Mouse (Mus musculus) gastrocnemius, adult 18-20 months (tissue): ENCODE measurements around the gene Mybbp1a. TPM values are rescaled to one million over a fixed set of nuclear protein-coding genes. Genes with fewer than 3 reads are reported as not detected.

Source experiments
- DNase-seq: peaks from one replicate; pipeline ENCODE4 v3.0.0; 2021; ENCODE audit warnings: low spot score
- long read RNA-seq, 2 experiments: library from polyadenylated mRNA; stranded (forward); transcript quantifications; one replicate each; pipeline ENCODE4 v2.0.0; 2021
- total RNA-seq, 2 experiments: library from RNA; stranded (reverse); gene quantifications; 2 replicates each; pipeline ENCODE4 v1.2.3; 2021

Gene Mybbp1a
- 10 to 100 TPM; 54.7 to 63.3 TPM for total RNA-seq
- long read RNA-seq, experiment 1, full-length matches to known transcripts = 82 of 106 reads
- long read RNA-seq, experiment 1, partial matches to known transcripts = 19 of 106 reads
- long read RNA-seq, experiment 1, other reads (novel, unspliced or antisense) = 5 of 106 reads
- long read RNA-seq, experiment 2, full-length matches to known transcripts = 70 of 95 reads
- long read RNA-seq, experiment 2, partial matches to known transcripts = 19 of 95 reads
- long read RNA-seq, experiment 2, other reads (novel, unspliced or antisense) = 6 of 95 reads

DNA sequence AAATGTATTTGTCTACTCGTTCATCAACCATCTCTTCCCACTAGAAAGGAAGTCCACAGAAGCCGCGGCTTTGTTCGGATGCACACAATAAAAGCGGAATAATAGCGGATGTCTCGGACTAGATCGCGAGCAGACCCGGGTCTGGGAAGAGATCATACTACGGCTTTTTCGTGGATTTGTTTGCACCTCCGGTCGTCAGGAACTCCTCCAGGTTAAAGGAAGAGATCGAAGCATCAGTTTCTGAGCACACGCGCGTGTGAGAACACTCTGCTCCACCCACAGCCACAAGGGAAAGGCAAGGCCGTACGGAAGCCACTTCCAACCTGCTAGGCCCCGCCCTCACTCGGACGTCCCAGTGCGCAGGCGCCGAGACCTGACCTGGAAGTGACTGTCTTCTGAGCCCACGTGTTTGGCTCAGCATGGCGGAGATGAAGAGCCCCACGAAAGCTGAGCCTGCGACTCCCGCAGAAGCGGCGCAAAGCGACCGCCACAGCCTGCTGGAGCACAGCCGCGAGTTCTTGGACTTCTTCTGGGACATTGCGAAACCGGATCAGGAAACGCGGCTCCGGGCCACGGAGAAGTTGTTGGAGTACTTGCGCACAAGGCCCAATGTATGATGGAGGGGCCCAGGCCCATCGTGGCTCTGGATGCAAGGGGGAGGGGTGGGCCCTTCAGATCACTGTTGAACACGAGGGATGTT is at the start of gene Mybbp1a:
TSS of gene Mybbp1a (plus strand) at position 391 of the 700 bp plus-strand sequence.
- DNase-seq = peak; percentile 99

DNA sequence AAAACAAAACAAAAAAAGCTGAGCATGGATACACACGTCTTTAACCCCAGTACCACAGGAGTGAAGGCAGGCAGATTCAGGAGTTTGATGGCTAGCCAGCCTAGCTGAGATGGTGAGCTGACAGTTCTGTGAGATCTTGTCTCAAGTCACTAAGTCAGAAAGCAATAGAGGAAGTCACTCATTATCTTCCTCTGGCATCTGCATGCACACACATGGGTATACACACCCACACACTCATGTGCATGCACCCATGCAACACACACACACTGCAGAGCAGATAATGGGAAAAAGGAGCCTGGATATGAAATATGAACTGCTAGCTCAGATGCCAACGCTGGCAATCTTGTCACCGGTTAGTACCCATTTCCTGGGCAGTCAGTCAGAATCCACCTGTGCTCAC is 47.9 kb upstream of the Mybbp1a start:
- no peak for DNase-seq

DNA sequence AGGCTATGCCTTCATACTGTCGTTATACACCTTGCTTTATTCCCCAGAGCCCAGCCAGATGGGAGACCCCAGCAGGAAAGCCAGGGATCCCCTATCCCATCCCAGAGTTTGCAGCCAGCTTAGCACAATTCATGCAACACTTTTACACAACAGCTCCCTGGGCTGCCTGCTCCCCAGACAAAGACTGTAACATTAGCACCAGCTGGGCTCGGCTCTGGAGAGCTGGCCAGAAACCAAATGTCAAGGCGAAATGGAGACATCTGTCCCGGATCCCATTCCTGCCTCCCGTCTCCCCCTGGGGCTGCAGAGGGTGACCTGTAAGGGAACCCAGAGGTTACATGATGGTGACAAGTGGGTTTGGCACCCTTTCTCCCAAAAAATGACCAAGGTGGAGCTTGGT is 47.5 kb upstream of the Mybbp1a start:
- peak; percentile 86 for DNase-seq

DNA sequence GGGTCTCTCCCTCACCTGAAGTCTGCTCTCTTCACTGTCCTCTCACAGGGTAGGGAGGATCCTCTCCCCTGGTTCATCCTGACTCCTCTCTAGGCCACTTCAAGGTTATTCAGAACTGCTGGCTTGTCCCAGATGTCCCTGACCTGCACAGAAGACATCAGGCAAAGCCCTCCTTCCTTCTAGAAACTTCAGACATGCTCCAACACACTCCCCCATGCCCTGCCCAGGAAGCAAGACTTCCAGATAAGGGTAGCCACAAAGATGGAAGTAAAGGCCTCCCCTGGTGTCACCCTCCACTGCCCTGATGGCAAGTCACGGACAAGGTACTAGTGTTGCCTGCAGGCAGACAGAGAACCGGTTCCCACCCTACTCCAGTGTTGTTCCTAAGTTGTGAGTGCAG is 46.5 kb upstream of the Mybbp1a start:
- DNase-seq = no peak

DNA sequence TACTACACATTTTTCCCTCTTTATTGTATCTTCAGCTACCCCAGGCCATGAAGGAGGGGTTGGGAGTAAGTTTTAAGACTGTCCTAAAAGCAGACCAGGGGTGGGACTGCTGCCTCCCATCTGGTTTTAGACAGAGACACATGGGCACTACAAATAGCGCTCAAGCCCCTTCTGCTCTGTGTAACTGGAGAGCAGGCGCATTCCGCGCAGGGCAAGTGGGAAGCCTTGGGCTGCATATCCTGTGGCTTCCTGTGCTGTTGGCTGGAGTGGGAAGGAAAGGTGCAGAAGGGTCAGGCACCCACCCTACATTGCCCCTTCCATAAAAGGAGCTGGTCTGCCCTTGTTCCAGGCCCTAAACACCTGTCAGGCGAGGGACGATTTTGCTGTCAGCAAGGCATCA is 45.5 kb upstream of the Mybbp1a start:
- peak; percentile 62 for DNase-seq

DNA sequence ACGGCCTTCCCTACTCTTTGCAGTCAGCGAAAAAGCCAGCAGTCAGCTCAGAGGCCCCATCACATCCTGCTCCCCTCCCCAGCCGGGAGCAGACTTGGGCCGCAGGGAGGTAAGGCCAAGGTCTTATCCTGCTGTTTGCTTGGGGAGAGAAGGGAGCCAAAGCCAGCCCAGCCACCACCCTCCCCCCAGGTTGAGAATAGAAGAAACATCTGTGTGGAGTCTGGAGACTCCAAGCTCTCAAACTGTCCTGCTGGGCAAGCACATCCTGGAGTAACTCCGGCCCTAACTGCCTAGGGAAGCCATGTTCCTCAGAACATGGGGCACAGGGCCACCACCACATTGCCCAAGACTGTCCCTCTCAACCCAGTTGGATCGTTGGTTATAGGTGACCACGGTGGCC is 44.5 kb upstream of the Mybbp1a start:
- peak; percentile 45 for DNase-seq

DNA sequence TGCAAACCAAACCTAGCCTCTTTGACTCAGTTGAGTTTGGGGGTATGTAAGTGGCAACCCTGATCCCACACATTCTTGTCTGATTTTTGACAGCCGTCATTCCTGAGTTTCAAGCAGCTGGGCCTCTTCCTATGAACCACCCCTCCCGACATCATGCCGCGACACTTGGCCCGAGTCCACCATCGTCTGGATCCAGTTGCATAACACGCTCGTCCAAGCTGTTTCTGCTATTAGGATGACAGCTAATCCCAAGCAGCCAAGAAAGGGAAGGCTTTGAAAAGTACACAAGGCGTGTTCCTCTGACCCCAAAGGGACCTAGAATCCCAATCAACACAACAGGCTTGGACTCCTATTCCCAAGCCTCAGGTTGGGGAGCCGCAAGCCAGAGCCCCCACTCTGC is 44.1 kb upstream of the Mybbp1a start:
- peak; percentile 89 for DNase-seq

DNA sequence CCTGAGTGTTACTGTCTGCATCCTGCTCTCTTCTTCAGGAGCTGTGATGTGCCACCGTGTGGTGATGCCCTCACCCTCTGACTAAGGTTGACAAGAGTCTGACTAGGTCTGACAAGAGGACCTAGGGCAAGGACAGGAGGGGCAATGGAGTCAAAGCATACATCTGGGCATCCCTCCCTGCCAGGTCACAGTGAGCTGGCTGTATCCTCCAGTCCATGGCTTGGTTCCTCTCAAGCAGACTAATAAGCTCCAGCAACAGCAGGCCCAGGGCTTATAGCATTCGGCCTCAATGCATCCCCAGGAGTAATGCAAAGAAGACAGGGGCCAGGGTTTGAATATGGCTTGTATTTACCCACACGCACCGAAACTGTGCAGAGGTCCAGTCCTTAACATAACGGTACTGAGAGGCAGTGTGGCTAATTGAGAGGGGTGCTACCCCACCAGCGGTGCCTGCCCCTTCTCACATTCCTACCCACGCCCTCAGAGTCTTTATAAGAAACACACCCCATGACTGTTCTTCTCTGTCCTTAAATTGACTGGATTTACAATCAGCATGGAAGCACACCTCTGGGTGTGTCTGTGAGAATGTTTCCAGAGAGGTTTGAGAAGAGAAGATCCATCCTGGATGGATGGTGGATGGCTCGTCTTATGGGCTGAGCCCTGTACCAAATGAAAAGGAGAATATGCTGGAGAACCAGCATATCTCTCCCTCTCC is 43.2 kb upstream of the Mybbp1a start:
- no peak for DNase-seq

DNA sequence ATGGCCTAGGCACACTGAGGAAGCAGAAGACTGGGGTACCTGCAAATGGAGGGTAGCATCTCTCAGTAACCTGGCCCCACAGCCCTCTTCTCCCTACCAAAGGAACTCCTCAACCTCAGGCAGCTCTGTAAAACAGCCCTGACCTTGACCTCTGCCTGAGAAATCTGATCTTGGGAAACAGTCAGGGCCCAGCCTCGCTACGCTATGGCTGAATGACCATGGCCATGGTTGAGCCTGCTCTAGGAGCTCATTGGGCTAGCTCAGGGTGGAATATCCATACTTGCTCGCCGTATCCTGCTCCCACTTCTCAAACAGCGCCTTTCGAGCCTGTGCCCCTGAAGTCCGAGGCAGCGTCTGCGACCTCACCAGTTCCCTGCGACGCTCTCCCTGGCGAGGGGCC is 40.1 kb upstream of the Mybbp1a start:
- DNase-seq = no peak

DNA sequence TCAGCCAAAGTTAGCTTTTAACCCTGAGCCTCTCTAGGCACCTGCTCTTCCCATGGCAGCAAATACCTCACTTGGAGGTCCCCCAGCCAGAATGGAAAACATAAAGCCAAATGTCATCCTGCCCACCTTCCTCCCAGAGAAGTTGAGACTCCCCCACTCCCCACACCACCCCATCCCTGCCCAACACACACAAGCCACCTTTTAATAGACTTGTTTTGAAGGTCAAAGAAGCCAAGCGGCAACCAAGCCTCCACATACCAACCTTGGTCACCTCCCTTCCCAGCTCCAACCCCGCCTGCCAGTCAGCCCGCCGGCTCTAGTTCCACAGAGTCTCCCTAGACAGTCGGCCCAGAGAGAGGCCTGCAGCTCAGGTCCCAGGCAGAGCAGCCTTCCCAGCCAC is 39.1 kb upstream of the Mybbp1a start:
- DNase-seq = no peak

DNA sequence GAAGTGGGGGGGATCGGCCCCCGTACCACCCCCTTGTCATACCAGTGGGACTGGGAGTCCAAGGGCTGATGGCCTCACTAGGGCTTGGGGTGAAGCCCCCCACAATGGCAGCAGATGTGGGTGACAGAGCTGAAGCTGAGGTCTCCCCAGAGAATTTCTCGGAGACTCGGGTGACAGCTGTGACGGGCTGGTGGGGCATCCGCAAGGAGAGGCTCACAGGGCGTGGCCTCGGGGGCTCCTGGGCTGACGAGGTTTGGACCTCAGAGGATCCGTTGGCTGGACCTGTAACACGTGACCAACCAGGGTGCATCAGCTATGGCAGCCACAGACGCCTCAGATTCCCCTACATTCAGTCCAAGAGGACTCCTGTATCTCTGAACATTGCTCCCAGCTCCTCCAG is 38.2 kb upstream of the Mybbp1a start:
- no peak for DNase-seq

DNA sequence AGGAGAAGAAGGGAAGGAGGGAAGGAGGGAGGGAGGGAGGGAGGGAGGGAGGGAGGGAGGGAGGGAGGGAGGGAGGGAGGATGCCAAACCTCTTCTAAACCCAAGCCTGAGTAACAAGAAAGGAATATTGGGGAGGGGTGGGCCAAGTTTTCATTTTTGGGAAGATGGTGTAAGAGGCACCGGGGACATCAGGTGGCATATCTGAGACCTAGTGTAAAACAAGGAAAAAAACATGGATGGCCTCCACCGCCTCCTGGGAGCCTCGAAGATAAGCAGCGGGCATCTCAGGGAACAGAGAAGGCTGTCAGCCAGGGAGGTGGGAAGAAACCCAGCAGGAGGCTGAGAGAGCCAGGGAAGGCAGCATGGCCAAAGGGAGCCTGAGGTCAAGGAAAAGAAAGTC is 35.6 kb upstream of the Mybbp1a start:
- no peak for DNase-seq

DNA sequence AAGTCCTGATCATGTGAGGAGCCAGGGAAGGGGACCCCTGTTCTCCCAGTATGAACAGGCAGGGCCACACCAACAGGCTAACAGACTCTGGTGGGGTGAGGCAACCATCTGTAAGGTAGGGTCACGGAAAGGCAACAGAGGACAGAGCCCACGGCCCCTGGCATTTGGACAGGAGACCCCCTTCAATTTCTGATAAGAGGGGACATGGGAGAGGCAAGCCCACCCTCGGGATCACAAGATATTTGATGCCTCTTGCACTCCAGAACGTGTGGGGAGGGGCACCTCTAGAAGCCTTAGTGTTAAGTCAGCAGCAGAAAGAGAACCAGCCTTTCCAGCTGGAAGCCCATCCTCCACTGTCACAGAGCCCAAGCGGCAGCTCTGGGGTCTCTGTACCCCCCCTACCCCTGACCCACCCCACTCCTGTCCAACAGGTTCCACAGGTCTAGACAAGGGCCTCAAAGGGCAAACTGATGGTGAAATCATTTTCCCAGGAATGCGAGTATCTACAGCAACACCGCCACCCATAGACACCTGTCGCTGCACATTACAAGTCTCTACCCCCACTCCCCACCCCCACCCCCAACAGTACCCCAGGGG is 35.0 kb upstream of the Mybbp1a start:
- no peak for DNase-seq

DNA sequence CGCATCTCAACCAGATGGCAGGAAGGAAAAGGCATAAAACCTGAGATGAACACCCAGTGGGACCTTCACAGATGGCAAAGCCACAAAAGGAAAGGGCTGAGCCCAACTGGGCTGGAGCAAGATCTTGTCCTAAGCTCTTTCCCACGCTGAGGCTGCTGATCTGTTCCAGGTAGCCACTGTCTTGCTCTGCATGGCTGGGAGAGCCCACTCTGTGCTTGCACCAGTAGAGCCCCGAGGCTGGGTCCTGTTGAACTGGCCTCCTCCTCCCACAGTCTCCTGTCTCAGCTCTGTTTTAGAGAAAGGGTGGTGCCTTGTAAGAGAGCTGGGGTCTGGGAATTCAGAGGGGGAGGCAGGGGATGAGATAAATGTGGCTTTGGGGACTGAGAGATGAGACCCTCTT is 34.1 kb upstream of the Mybbp1a start:
- no peak for DNase-seq

DNA sequence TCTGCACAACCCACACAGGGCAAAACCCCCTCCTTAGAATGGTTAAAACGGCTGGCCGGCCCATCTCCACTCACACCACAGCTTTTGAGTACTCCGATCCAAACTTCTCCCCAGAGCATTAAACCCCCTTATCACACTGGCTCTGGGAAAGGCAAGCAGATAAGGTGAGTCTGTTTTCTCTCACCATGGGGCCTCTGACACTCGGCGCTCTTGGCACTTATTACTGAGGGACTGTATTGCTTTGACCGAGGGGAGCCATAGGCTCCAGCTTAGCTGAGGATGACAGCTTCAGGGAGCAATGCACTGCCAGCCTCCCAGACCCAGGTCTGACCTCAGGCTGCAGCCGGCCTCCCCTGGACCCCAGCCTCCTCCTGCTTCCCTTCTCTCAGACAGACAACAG is 33.6 kb upstream of the Mybbp1a start:
- DNase-seq = no peak

DNA sequence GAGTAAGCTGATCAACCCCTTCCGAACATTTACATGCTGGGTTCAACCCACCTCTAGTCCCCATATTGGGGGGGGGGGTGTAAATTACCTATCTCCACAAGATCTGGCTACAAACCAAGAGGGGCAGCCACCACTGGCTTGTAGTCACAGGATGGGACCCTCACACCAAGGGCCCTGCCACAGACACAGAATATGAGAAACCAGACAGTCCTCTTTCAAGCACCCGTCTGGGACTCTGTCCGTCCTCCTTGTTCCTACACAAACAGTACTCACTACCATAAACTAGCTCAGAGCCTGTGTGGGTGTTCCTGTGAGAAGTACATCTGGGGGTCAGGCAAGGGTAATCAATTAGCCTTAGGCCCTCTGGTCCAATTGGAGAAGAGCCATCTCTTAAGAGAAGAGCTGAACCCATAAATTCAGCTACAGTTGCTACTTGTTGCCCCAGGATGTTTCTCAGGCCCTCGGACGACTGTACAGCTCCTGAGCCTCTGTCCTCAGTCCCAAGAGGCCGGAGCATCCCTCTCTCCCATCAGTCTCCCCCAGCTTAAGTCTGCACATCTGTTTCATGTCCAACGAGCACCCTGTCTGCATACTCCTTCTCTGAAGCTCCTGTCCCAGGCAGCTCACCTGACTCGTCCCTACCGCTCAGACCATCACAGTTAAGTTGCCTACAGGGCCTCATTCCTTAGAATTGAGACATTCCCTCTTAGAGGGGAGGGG is 32.5 kb upstream of the Mybbp1a start:
- no peak for DNase-seq

DNA sequence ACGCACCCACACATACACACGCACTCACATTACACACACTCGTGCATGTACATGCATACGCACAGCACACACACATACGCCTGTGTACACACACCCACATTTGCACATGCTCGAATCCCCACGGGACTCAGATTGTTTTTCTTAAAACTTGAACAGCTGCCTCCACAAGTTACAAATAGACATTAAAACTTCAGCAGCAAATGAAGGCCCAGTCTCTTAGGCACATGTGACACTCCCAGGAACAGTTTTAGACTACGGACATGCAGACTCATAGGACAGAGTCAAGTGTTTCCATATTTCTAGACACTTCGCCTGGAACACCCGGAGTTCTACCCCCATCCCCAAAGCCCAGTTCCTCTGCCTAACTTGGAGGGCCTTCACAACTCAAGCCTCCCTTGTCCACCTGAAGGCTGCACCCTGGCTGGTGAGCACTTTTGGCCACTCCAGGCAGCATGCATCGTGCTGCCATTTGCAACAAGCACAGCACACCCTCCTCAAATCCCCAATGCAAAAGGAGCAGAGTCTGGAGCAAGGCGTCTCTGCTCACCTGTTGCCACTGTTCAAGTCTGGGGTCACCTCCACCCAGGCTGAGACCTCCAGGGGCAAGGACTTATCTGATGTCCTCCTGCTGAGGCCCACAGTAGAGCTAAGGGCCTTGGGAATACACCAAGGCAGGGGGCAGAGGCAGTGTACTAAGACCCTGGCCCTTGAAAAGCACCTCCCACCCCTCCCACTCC is 31.3 kb upstream of the Mybbp1a start:
- no peak for DNase-seq

DNA sequence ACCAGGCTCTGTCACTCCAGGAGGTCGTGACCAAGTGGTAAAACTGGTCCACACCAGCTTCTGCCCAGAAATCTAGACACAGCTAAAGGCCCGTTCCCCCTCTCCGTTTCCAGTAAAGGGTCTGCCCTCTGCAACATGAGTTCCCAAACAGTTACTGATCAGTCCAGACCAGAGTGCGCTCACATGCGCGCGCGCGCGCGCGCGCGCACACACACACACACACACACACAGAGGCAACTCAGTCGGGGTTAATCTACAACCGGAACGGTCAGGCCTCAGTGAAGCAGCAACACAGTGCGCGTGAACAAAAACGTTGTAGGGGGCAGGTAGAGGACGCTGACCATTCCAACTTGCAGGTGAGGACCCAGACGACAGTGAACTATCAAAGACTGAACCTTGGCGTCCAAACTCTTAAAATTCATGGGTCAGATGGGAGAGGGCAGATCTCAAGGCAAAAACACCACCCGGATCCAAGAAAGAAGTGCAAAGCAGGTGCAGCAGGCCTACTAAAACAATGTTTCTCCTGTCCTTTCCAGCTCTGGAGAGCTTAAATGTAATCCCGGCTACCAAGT is 30.5 kb upstream of the Mybbp1a start:
- no peak for DNase-seq

DNA sequence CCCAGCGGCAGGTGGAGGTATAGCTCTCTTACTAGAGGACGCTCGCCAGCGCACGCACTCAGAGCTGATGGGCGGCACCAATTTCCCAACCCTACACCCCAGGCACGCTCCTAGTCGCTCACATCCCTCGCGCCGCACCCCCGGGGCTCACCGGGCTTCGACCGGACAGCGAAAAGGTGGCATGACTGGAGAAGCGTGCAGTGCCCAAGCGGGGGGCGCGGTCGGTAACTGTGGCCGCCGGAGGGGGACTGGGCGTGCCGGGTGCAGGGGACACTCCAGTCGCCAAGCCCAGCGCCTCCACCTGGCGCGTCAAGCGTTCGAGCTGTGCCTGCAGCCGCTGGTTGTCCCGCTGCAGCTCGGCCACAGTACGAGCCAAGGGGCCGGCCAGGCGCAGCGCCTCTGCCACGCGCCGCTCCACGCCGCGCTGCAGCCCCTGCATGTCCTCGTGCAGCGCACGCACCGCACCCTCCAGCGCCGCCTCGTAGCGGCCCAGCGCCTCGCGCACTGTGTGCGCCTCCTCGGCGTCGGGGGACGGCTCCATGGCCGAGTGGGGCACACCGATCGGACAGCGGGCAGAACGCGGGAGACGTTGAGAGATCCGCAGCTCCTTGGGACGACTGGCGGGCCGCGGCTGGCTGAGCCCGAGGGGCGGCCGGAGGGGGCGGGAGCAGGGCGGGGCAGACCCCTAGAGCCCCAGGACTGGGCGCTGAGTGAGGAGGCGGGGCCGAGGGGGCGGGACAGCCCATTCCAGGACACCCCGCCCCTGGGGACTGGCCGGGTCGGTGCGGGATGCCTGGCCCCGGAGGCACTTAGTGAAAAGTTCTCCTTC is 29.8 kb upstream of the Mybbp1a start, which contains the start of gene Smtnl2:
TSS of gene Smtnl2 (minus strand) at position 621 of the 829 bp plus-strand sequence.
- peak; percentile 93 for DNase-seq

DNA sequence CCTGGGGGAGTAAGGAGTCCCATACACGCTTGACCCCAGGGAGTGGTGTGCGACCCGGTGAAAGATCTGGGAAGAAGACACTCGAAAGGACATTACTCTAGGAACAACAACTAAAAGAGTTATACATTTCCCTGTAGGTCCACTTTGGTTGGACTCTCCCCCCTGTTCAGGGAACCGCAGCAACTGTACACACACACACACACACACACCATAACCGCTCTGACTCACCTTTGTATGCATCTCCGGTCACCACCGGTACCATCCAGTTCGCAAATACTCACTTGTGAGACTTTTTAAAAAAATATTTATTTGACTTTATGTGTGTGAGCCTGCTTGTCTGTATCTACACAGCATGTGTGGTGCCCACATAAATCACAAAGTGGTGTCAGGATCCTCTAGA is 29.2 kb upstream of the Mybbp1a start:
- no peak for DNase-seq
